Mouse (Mus musculus) T-helper 2 cell (primary cell): Measurements from ENCODE around the gene Tulp2.
"Not testable (repeated sequence)": the region's sequence is repeated elsewhere in the genome, so short reads cannot be mapped to it uniquely, and the experiment has no call there.

Source experiments
- in situ Hi-C: fragments of 300-600 bp; cut with MboI, MseI; formaldehyde crosslinking; loops from one replicate; pipeline ENCODE4 v1.15.1; 2025; ENCODE audit warnings: high pct_unique_total_duplicates

The Tulp2 gene

DNA sequence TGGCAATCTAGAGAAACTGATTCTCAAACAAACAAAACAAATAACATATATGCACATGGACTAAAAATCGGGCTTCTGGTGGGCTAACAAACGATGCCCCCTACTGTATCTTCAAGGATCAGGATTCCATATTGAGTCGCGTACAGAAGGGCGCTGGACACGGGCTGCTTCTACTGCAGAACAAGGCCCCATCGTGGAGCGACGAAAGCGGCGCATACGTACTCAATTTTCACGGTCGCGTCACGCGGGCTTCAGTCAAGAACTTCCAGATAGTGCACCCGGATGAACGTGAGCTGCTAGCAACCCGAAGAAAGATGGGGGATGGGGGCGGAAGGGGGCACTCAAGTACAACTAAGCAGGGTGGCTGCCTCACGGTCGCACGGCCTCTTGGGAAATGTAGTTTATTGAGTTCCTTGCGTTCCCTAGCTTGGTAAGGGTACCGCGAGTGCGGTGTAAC is 40.1 kb downstream of the Tulp2 start:
- in situ Hi-C loops: no loop called here

DNA sequence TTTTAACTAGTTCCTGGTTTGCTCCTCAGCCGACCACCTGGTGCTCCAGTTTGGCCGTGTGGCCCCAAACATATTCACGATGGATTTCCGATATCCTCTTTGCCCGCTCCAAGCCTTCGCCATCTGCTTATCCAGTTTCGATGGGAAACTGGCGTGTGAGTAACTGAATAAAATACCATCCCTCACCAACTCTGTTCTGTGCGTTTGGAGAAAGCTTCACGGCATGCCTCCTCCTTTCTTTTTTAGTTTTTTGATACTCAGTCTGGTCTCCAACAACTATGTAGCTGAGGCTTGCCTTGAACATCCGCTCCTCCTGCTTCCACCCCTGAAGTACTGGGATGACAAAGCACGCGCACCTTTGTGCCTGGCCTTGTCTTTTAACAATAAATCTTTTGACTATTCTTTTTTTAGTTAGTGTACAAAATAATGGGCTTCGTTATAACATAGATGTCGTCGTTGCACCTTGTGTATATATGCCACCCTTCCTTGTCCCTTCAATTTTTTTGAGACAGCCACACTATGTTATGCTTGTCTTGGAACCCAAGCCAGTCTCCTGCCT is 40.6 kb downstream of the Tulp2 start:
- in situ Hi-C loops: no loop called here

DNA sequence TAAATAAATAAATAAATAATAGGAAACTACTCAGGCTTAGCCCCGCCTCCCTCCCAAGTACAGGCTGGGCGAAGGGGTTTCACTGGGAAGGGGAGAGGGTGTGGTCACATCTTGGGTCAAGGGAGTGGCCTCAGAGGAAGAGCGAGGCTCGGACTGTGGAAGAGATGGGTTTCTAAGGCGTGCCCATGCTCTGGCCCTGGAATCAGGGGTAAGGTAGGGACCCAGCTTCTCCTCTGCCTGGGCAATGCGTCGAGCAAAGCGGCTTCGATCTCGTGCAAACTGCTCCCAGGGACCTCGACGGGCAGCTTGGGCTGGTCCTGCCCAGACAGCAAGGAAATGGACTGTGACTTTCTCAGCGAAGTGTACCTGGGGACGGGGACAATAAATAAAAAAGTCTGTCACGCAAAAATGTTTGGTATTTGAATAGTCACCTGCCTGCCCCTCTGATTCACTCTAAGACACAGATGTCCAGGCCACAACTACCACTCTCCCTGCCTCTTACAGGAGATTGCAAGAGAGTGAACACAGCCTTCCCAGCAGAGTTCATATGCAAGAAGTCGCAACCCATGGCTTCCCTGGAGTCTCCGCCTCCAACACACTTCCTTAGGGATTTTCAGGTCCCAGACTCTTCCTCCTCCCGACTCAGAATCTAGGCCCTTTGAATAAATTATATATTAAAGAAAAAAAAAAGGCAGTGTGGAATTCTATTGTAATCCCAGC is 41.4 kb downstream of the Tulp2 start:
- in situ Hi-C loops: no loop called here

DNA sequence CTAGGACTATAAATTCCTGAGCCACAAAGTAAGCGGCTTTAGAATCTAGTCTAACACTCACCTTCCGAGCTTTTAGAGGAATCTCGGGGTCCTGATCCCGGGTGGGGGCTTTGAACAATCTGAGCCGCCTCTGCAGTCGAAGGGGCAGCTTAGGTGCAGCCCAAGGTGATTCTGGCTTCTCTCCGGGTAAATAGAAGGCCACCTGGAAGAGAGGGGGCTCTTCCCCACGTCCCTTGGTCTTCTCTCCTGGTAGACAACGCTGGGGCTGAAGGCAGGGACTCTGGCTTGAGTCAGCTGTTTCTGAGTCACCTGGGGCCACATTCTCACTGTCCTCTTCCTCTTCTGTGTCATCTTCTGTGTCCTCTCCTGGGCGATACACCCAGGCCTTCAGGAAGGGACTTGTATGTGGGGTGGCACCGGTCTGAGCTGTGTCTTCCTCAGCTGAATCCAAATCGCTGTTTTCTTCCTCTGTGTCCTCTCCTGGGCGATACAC is 42.0 kb downstream of the Tulp2 start:
- in situ Hi-C loops: no loop called here

DNA sequence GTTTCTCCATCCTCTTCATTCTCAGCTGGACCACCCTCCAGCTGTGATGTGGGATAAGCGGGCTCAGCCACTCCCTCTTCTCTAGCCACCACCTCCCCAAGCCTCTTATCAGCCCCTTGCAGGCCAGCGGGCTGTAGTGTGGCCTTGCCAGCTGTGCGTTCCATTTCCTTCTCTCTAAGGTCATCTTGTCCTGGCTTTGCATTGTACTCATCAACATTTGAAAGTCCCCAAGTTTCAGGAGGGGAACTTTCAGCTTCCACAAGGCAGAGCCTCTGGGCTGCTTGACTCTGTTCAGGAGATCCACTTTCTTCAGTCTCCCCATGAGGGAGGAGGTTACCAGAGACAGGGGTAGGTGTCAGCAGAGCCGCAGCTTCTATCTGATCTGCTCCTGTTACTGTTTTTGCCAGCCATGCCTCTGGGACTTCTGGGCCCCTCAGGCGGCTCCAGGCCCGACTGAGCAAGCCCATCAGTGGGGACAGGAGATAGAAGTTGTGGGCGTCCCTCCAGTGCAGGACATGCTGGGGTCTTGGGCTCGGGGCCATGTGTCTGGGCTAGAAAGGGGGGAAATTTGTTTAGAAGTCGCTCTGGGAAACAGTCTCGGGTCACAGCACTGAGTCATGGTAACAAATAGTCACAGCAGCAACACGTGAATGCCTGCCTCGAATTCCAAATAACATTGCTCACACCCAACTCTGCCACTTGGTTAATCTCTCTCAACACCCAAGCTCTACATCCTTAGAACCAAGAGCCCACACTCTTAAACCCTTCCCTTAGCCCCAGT is 43.4 kb downstream of the Tulp2 start:
- in situ Hi-C loops: no loop called here

DNA sequence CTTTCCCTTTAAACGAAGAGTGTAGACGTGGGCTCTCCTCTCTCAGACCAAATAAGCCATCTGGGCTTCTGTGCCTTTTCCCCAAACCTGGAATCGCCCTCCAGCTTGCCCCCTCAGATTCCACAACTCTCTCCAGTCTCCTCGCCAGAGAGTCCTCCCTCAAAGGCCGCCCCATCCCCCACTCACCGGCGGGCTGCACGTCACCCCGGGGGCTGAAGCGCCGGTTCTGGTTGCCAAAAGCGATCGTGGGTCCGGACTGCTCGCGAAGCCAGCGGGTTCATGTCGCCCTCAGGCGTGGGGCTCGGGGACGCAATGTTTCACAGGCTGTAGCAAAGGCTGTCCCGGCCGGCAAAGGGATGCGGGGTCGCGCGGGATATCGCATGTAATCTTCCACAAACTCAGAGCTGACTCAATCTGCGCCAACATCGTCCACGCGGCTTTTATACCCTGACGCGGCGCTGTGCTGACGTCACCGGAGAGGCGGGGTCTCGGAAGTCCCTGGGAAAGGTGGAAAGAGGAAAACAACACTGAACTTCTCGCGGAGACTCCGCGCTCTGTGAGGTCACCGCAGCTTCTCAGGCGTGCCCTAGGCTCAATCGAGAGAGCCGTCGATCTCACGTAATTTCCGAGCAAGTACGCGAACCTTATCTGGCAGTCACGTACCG is 44.3 kb downstream of the Tulp2 start, which contains the start of the genes Ppp1r15a and Plekha4:
Gene Ppp1r15a (minus strand): TSS at position 460 of the 665 bp plus-strand sequence.
Gene Plekha4 (plus strand): TSS at position 522 of the 665 bp plus-strand sequence.
- in situ Hi-C loops: no loop called here

DNA sequence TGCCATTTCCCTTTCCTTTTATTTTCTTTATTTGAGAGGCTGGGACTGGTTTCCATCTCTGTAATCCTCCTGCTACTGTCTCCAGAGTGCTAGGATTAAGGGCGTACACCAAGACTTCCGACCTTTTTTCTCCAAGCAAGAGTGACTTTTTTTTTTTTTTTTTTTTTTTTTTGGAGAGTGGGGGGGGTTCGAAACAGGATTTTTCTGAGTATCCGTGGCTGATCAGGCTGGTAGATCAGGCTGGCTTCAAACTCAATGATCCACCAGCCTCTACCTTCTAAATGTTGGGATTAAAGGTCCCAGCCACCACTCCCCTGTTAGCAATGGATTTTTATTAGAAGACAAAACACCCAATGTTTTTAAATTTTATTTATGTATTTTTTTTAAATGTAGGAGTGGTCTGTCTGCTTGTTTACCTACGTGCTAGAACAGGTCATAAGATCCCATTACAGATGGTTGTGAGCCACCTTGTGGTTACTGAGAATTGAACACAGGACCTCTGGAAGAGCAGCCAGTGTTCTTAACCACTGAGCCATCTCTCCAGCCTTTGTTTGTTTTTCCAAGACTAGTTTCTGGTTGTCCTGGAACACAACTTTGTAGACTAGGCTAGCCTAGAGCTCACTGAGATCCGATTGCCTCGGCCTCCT is 44.9 kb downstream of the Tulp2 start:
- in situ Hi-C loops: no loop called here

DNA sequence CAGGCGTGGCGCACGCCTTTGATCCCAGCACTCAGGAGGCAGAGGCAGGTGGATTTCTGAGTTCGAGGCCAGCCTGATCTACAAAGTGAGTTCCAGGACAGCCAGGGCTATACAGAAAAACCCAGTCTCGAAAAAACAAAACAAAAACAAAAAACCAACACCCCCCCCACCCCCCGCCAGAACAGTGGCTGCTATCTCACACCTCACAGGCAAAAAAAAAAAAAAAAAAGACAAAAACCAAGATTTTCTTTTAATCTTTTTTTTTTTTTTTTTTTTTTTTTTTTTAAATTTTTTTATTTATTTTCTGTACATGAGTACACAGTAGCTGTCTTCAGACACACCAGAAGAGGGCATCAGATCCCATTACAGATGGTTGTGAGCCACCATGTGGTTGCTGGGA is 45.5 kb downstream of the Tulp2 start:
- in situ Hi-C loops: not testable (repeated sequence)

DNA sequence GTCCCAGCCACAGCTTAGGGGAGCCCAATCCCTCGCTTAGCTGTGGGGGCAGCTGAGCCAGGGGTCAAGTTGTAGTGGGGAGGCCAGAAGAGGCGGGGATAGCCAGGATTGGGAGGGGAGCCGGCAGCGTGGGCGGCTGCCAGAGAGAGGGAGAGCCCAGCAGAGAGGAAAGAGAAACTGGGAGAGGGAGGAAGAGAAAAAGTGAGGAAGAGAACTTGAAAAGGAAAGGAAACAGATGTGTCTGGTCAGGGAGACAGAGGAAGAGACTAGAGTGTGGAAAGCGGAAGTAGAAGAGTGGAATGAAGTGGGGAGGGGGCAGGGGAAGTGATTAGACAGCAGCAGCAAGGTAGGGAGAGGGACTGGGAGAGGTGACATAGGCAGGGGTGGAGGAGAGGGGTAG is 47.8 kb downstream of the Tulp2 start:
- in situ Hi-C loops: no loop called here

DNA sequence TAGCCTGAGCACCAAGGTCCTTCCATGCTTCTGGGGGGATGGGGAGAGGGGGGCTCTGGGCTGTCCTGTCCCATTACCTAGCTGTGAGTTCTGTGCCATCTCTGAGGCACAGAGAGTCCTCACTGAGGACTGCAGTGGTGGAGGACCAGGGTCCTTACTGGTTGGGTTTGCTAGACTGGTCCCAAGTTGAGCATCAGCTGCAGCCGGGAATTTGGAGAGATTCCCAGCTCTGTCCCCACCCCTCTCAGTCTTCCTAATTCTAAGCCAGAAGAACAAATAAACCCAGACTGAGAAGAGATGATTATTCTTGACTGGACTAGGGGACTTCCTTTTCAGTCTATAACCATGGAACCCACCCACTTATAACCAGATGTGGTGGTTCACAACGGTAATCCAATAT is 49.0 kb downstream of the Tulp2 start:
- in situ Hi-C loops: no loop called here

DNA sequence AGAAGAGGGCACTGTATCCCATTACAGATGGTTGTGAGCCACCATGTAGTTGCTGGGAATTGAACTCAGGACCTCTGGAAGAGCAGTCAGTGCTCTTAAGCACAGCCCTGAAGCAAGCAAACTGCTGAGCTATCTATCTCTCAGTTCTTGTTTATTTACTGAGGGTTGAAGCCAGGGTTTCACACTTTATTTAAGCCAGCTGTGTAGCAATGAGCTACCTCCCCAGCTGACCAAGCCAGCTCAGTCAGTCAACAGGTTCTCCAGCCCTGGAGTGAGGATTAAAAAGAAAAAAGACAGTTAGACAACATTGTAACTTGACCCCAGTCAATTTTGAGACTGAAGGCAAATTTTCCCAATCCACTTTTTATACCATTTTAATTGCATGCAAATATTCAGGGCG is 54.0 kb downstream of the Tulp2 start:
- in situ Hi-C loops: no loop called here

DNA sequence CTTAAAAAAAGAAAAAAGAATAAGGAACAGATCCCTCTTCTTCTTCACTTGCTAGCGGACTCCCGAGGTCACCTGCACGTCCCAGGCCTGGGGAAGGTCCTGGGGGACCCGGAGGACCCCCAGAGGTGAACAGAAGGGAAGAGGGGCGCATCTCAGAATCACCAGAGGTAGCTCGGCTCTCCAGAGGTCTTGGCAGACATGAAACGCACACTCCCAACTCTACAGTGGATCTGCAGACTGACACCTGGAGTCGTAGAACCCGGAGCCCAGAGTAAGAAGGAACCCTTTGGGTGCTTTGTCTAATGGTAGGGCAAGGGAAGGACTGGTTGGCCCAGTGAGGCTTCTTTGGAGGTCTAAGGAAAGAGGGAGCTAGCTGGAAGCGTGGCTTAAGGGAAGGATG is 55.9 kb downstream of the Tulp2 start:
- in situ Hi-C loops: no loop called here

DNA sequence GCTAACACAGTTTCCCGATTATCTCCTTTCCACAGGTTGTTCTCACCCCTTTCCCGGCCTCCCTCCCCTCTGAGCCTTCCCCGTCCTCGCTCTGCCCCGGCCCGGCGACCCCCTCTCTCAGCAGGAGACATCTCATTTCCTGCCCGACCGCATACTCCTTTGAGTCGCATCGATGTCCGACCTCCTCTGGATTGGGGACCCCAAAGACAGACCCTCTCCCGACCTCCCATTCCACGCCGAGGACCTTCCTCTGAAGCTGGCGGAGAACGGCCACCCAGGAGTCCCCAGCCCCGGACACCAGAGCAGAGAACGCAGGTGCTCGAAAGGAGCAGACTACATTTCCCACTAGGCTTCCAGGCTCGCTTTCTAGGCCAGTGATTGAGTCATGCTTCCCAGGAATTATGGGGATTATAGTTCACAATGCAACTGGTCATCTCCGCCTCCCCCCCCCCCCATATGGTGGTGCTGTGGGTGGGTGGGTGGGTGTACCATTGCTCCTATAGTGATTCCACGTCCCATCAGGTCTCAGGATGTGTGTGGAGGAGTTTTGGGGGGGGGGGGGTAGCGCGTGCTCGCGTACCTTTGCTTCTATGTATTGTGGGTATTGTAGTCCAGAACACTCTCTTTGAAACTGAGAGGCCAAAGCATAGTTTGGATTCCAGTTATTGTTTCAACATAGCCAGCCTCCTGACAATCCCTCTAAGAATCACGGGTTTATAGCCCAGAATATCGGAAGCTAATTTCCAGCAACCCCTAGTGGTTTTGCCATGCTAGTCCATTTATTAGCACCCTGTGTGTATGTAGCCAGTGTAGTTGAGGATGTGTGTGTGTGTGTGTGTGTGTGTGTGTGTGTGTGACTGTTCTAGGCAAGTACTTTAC is 56.7 kb downstream of the Tulp2 start:
- in situ Hi-C loops: no loop called here

DNA sequence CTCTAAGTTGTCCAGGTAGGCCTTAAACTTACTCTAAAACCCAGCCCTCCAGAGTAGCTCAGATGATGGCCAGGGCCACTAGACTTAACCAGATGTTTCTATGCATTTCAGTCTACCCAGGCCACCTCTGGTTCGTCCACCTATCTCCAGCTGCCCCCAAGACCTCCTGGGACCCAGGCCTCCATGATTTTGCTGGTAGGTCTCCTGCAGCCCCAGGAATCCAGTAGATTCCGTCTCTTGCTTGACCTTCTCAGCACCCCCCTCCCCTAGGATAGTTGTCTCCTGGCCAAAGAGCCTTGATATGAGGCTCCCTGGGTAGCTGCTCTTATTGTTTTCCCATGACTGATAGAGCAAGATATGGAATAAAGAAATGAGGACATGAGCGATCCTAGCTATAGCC is 57.4 kb downstream of the Tulp2 start:
- in situ Hi-C loops: no loop called here

DNA sequence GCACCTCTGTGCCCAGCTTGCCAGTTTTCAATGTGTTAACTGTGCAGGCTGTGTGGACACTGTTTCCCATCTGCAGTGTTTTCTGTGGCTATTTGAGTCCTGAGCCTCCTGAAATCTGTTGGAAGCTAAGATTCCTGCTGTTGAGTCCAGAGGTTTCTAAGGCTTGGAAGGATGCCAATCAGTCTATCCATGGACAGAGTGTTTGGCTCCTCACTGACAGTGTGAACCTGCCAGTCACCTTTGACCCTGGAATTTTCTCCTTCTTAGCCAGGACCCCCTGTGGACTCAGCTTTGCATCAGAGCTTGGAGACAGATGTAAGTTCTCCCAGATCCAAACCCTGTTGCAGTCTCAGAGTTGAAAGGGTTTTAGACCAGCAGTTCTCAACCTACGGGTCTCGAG is 58.5 kb downstream of the Tulp2 start:
- in situ Hi-C loops: no loop called here

DNA sequence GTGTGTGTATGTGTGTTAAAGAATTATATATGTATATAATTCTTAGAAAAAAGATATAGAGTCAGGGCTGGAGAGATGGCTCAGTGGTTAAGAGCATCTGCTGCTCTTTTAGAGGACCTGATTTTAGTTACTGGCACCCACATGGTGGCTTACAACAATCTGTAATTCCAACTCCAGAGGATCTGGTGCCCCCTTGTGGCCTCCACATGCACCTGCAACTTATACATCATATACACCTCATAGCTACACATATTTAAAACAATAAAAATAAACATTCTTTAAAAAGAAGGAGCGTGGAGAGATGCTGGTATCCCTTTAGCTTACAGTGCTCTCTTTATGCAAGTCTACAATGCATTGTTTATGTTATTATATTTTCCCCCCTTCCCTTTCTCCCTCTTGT is 62.8 kb downstream of the Tulp2 start:
- in situ Hi-C loops: no loop called here

DNA sequence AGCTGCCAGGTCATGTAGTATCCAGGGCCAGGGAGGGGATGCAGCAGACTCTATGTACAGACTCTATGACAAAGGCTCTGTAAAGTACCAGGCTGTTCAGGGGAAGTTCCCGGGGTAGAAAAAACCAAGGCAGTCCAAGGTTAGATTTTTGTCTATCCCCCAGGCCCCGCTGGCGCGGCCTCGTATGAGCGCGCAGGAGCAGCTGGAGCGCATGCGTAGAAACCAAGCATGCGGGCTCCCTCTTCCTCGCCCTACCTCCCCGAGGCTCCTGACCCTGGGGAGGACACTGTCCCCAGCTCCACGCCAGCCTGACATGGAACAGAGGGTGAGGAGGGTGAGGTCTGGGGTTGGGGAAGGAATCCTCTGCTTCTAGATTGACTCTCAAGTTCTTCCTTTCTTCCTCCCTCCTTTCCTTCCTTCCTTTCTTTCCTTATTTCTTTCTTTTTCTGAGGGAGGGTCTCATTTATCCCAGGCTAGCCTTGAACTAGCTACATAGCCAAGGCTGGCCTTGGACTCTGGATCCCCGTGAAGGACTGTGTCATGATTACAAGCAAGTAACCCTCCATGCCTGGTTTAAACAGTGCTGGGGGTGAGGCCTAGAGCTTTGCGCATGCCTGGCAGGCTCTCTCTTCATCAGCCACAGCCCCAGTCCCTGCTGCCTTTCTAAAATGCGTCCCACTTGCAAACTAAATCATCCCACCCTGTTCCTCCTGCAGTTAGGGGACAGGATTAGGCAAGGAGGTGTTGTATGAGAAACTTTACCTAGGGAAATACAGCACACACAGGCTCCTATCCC is 68.2 kb downstream of the Tulp2 start:
- in situ Hi-C loops: loop anchor here (5.0 kb wide), 1 partner anchor 42 kb away; no protein-coding TSS in a partner anchor

DNA sequence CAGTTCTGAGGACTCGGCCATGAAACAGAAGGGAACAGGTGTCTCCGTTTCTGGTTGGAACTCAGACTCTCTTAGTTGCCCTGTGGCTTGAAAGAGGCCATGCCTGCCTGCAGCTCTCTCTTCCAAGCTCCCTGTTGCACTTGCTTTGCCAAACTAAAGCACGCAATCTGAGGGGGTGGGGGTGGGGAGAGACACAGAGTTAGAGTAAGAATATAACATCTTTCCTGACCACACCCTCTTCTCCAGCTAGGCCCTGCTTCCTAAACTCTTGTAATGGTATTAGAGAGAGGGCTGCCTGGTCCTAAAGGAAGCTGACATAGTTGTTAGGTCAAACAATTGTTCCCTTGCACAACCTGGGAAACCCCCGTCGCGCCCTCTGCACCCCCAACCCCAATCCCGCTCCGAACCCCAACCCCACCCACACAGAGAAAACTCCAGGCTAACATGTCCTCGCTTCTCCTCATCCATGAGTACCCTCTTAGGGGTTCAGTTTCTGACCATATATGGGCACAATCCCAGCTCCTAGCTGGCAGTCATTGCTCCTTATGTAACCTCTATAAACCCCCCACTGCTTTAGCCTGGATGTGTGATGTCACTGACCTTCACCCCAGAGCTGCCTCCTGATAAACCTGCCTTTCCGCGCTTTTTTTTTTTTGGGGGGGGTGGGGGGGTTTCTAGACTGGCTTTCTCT is 69.3 kb downstream of the Tulp2 start:
- in situ Hi-C loops: loop anchor here (5.0 kb wide), 1 partner anchor 41 kb away; no protein-coding TSS in a partner anchor

DNA sequence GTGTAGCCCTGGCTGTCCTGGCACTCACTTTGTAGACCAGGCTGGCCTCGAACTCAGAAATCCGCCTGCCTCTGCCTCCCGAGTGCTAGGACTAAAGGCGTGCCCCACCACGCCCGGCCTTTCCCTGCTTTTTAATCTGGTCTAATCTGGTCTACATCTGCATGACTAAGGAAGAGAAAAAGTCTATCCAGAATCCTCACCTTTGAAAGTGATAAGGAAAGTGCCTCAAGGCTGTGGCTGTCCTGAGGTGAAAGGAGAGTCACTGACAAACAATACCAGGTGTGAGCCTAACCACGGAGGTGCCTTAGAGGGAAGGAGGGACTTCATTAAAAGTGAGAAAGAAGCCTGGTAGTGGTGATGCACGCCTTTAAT is 69.8 kb downstream of the Tulp2 start:
- in situ Hi-C loops: loop anchor here (5.0 kb wide), 1 partner anchor 41 kb away; no protein-coding TSS in a partner anchor
